Mouse (Mus musculus) gastrocnemius, postnatal 10 days (tissue): ENCODE data around the gene Gm3173. TPM values are rescaled to one million over a fixed set of nuclear protein-coding genes. Genes with fewer than 3 reads are reported as not detected.
"Not testable (repeated sequence)": the region's sequence is repeated elsewhere in the genome, so short reads cannot be mapped to it uniquely, and the experiment has no call there.

Experiments
- DNase-seq: peaks from one replicate; pipeline ENCODE4 v3.0.0; 2021; ENCODE audit warnings: mixed read lengths
- long read RNA-seq, 2 experiments: library from polyadenylated mRNA; stranded (forward); transcript quantifications; one replicate each; pipeline ENCODE4 v2.0.0; 2021
- total RNA-seq, 2 experiments: library from RNA; stranded (reverse); gene quantifications; 2 replicates each; pipeline ENCODE4 v1.2.3; 2021

Gm3173 gene
- total RNA-seq = not detected
- long read RNA-seq, experiment 1, partial matches to known transcripts = 0 of 1 reads
- long read RNA-seq, experiment 1, other reads (novel, unspliced or antisense) = 1 of 1 reads
- long read RNA-seq, experiment 2, partial matches to known transcripts = 0 of 1 reads
- long read RNA-seq, experiment 2, other reads (novel, unspliced or antisense) = 1 of 1 reads

- DNase-seq = not testable (repeated sequence)
Measured at GRCm38 (mm10) chr14:4430692-4431091, at the start of gene Gm3173. Gene Gm3173, plus strand, starts transcription at chr14:4430992.

- DNase-seq = not testable (repeated sequence)
Measured at GRCm38 (mm10) chr14:4385606-4386005, 45.2 kb upstream of the Gm3173 start.

GRCm38 (mm10) chr14:4392841-4393530 lies 37.8 kb upstream of the Gm3173 start:
- not testable (repeated sequence) for DNase-seq

GRCm38 (mm10) chr14:4397226-4397625 lies 33.6 kb upstream of the Gm3173 start, which contains the start of gene Gm3159:
Gene Gm3159, plus strand, starts transcription at chr14:4397526.
- DNase-seq = not testable (repeated sequence)

- not testable (repeated sequence) for DNase-seq
Measured at GRCm38 (mm10) chr14:4398624-4399023, 32.2 kb upstream of the Gm3173 start.

GRCm38 (mm10) chr14:4400115-4400789 lies 30.5 kb upstream of the Gm3173 start:
- DNase-seq = not testable (repeated sequence)

- DNase-seq = not testable (repeated sequence)
Measured at GRCm38 (mm10) chr14:4401245-4401644, 29.5 kb upstream of the Gm3173 start.

- DNase-seq = not testable (repeated sequence)
Measured at GRCm38 (mm10) chr14:4403840-4404239, 27.0 kb upstream of the Gm3173 start.

GRCm38 (mm10) chr14:4409939-4410338 lies 20.9 kb upstream of the Gm3173 start:
- DNase-seq = not testable (repeated sequence)

GRCm38 (mm10) chr14:4414965-4415835 lies 15.6 kb upstream of the Gm3173 start, which contains the start of gene Gm3164:
Gene Gm3164, plus strand, starts transcription at chr14:4415448.
- DNase-seq = peak; percentile 45

GRCm38 (mm10) chr14:4481445-4481844 lies 50.7 kb downstream of the Gm3173 start, which contains the start of gene Gm3182:
Gene Gm3182, plus strand, starts transcription at chr14:4481745.
- not testable (repeated sequence) for DNase-seq

GRCm38 (mm10) chr14:4499425-4499824 lies 68.6 kb downstream of the Gm3173 start:
- DNase-seq = not testable (repeated sequence)

- not testable (repeated sequence) for DNase-seq
Measured at GRCm38 (mm10) chr14:4555105-4555504, 124.3 kb downstream of the Gm3173 start, which contains the start of gene Gm3047. Gene Gm3047, plus strand, starts transcription at chr14:4555405.

Other genes with a start within 250 kb of the Gm3173 start
- not detected for gene Gm2974, start 248.4 kb upstream of the Gm3173 start, total RNA-seq
- not detected for gene Gm3138, start 181.4 kb upstream of the Gm3173 start, total RNA-seq
- not detected for gene Gm3149, start 113.7 kb upstream of the Gm3173 start, total RNA-seq
- under 1 TPM; 0.19 to 0.79 TPM for gene 2610042L04Rik, start 96.2 kb upstream of the Gm3173 start, total RNA-seq
- gene Gm3159, start 33.5 kb upstream of the Gm3173 start, total RNA-seq = not detected
- gene Gm3164, start 15.5 kb upstream of the Gm3173 start, total RNA-seq = 1 to 10 TPM in 1 of 2 experiments, under 1 TPM in 1; 0.52 to 1.3 TPM
- not detected for gene Gm3182, start 50.8 kb downstream of the Gm3173 start, total RNA-seq
- not detected for gene Gm3047, start 124.4 kb downstream of the Gm3173 start, total RNA-seq
- gene Gm8159, start 201.4 kb downstream of the Gm3173 start, total RNA-seq = not detected
- gene Gm3239, start 233.2 kb downstream of the Gm3173 start, total RNA-seq = not detected